Mouse (Mus musculus) myocyte (in vitro differentiated cells): Measurements from ENCODE around the gene Atp5b. TPM values are rescaled to one million over a fixed set of nuclear protein-coding genes. Genes with fewer than 3 reads are reported as not detected.
"Not testable (repeated sequence)": the region's sequence is repeated elsewhere in the genome, so short reads cannot be mapped to it uniquely, and the experiment has no call there.

Experiments
- H3K27me3 ChIP-seq: one replicate; pipeline ENCODE4 v1.6.1; 2011; ENCODE audit not compliant: control insufficient read depth, insufficient read depth, insufficient read length
- H3K36me3 ChIP-seq: one replicate; pipeline ENCODE4 v1.6.1; 2011; ENCODE audit not compliant: control insufficient read depth, insufficient read depth
- H3K4me2 ChIP-seq: one replicate; pipeline ENCODE4 v1.6.1; 2011; ENCODE audit warnings: low read depth, control low read depth
- H3K4me3 ChIP-seq: one replicate; pipeline ENCODE4 v1.5.1; 2011; ENCODE audit warnings: mild to moderate bottlenecking, control low read depth, moderate library complexity
- H3K79me2 ChIP-seq: one replicate; pipeline ENCODE4 v1.6.1; 2011; ENCODE audit not compliant: control insufficient read depth, insufficient read depth
- H3ac ChIP-seq: one replicate; pipeline ENCODE4 v1.6.1; 2011; ENCODE audit not compliant: control insufficient read depth, insufficient read length
- CEBPB ChIP-seq: IDR thresholded peaks from 2 replicates; pipeline ENCODE4 v1.6.1; 2011; ENCODE audit warnings: mild to moderate bottlenecking, moderate library complexity; ENCODE audit not compliant: poor library complexity, insufficient read depth, severe bottlenecking
- E2F4 ChIP-seq: IDR thresholded peaks from one replicate; pipeline ENCODE4 v1.6.1; 2011; ENCODE audit warnings: mild to moderate bottlenecking, control low read depth, moderate library complexity; ENCODE audit not compliant: insufficient read depth
- MAX ChIP-seq: IDR thresholded peaks from one replicate; pipeline ENCODE4 v1.6.1; 2011; ENCODE audit warnings: low read depth, mild to moderate bottlenecking, control low read depth
- MYOD1 ChIP-seq, 3 experiments: IDR thresholded peaks; one replicate each; pipeline ENCODE4 v1.6.1; 2011; ENCODE audit warnings: control low read depth in 2 of 3, low read depth in 2 of 3, mild to moderate bottlenecking in 2 of 3, moderate library complexity in 1 of 3; ENCODE audit not compliant: insufficient read length in 2 of 3, control insufficient read depth in 1 of 3
- MYOG ChIP-seq, 3 experiments: IDR thresholded peaks; one replicate each; pipeline ENCODE4 v1.6.1; 2011; ENCODE audit warnings: control low read depth in 2 of 3, low read depth in 2 of 3, mild to moderate bottlenecking in 2 of 3; ENCODE audit not compliant: insufficient read length in 2 of 3, control insufficient read depth in 1 of 3, insufficient read depth in 1 of 3
- POLR2A ChIP-seq: IDR thresholded peaks from one replicate; pipeline ENCODE4 v1.6.1; 2011; ENCODE audit warnings: low read depth, mild to moderate bottlenecking, control low read depth, moderate library complexity; ENCODE audit not compliant: insufficient read length
- POLR2AphosphoS2 ChIP-seq: IDR thresholded peaks from one replicate; pipeline ENCODE4 v1.6.1; 2011; ENCODE audit warnings: low read depth, control low read depth; ENCODE audit not compliant: insufficient read length
- REST ChIP-seq: IDR thresholded peaks from one replicate; pipeline ENCODE4 v1.6.1; 2011; ENCODE audit warnings: mild to moderate bottlenecking, control low read depth, moderate library complexity; ENCODE audit not compliant: insufficient read depth, insufficient read length
- SRF ChIP-seq: IDR thresholded peaks from one replicate; pipeline ENCODE4 v1.6.1; 2011; ENCODE audit warnings: low read depth; ENCODE audit not compliant: control insufficient read depth, insufficient read length
- TCF12 ChIP-seq: IDR thresholded peaks from one replicate; pipeline ENCODE4 v1.6.1; 2011; ENCODE audit warnings: mild to moderate bottlenecking, control low read depth; ENCODE audit not compliant: poor library complexity, insufficient read depth, severe bottlenecking
- TCF3 ChIP-seq: IDR thresholded peaks from one replicate; pipeline ENCODE4 v1.6.1; 2011; ENCODE audit warnings: low read depth, control low read depth; ENCODE audit not compliant: insufficient read length
- USF1 ChIP-seq: IDR thresholded peaks from one replicate; pipeline ENCODE4 v1.6.1; 2011; ENCODE audit warnings: low read depth, mild to moderate bottlenecking, control low read depth, moderate library complexity
- polyA plus RNA-seq: library from polyadenylated mRNA; unstranded; fragments of >200 nt; fragmentation: generic; extraction: Trizol; gene quantifications from one replicate; pipeline ENCODE4 v1.2.1, GENCODE M21; 2012; ENCODE audit warnings: missing spikeins

Gene Atp5b
- polyA plus RNA-seq, 1 experiment: 3,270 TPM

- no peaks in the 10 kb centered on the region for H3K27me3 ChIP-seq
- TF ChIP-seq MAX: no peak
- TF ChIP-seq POLR2A: no peak
- no peak overlapping the region for H3ac ChIP-seq
- H3K36me3 ChIP-seq: peaks cover 34% of the 10 kb centered on the region
- peak overlapping the region; percentile 99 for H3K4me3 ChIP-seq
- H3K79me2 ChIP-seq: peaks cover 44% of the 10 kb centered on the region
- peak overlapping the region; percentile 75 for H3K4me2 ChIP-seq
Measured at GRCm38 (mm10) chr10:128081807-128082476, 1.1 kb upstream of the Atp5b start.

- peaks cover 44% of the 10 kb centered on the region for H3K79me2 ChIP-seq
- H3K4me2 ChIP-seq: peak overlapping the region; percentile 75
- H3K4me3 ChIP-seq: peak overlapping the region; percentile 99
- no peak overlapping the region for H3ac ChIP-seq
- TF ChIP-seq POLR2AphosphoS2 (no peak), E2F4 (no peak), REST (no peak)
- peaks cover 33% of the 10 kb centered on the region for H3K36me3 ChIP-seq
- no peaks in the 10 kb centered on the region for H3K27me3 ChIP-seq
Measured at GRCm38 (mm10) chr10:128082477-128082808, 630 bp upstream of the Atp5b start.

- Histone ChIP-seq H3K4me2 (peak overlapping the region; percentile 96), H3ac (peak overlapping the region; percentile 60), H3K27me3 (no peaks in the 10 kb centered on the region), H3K36me3 (peaks cover 36% of the 10 kb centered on the region), H3K4me3 (peak overlapping the region; percentile 99), H3K79me2 (peaks cover 48% of the 10 kb centered on the region)
- TF ChIP-seq MYOD1 (IDR thresholded peaks at IDR 0.05; ENCODE audit: control insufficient read depth in 1 of 3, insufficient read length in 2 of 3, low read depth in 2 of 3): no peak
- TF ChIP-seq POLR2AphosphoS2: no peak
- no peak for TF ChIP-seq USF1
- TF ChIP-seq TCF3: no peak
- TF ChIP-seq MYOG (IDR thresholded peaks at IDR 0.05; ENCODE audit: control insufficient read depth in 1 of 3, insufficient read depth in 1 of 3, insufficient read length in 2 of 3, low read depth in 2 of 3): no peak
- TF ChIP-seq SRF: no peak
- peak; percentile 25 for TF ChIP-seq POLR2A
- TF ChIP-seq E2F4: no peak
Measured at GRCm38 (mm10) chr10:128083688-128084087, 615 bp downstream of the Atp5b start.

- peaks cover 41% of the 10 kb centered on the region for H3K36me3 ChIP-seq
- peak overlapping the region; percentile 99 for H3K4me3 ChIP-seq
- H3K79me2 ChIP-seq: peaks cover 48% of the 10 kb centered on the region
- TF ChIP-seq E2F4 (no peak), POLR2A (peak; percentile 3), MYOD1 (IDR thresholded peaks at IDR 0.05; ENCODE audit: control insufficient read depth in 1 of 3, insufficient read length in 2 of 3, low read depth in 2 of 3) (no peak)
- peak overlapping the region; percentile 60 for H3ac ChIP-seq
- no peaks in the 10 kb centered on the region for H3K27me3 ChIP-seq
- H3K4me2 ChIP-seq: peak overlapping the region; percentile 96
Measured at GRCm38 (mm10) chr10:128084160-128084559, 1.1 kb downstream of the Atp5b start.

GRCm38 (mm10) chr10:128086391-128086790 lies 3.3 kb downstream of the Atp5b start:
- TF ChIP-seq REST (no peak), MYOG (IDR thresholded peaks at IDR 0.05; ENCODE audit: control insufficient read depth in 1 of 3, insufficient read depth in 1 of 3, insufficient read length in 2 of 3, low read depth in 2 of 3) (no peak), USF1 (no peak), POLR2A (no peak), MAX (no peak), TCF12 (no peak), CEBPB (no peak), SRF (no peak), TCF3 (no peak), POLR2AphosphoS2 (no peak), MYOD1 (IDR thresholded peaks at IDR 0.05; ENCODE audit: control insufficient read depth in 1 of 3, insufficient read length in 2 of 3, low read depth in 2 of 3) (no peak), E2F4 (no peak)
- Histone ChIP-seq H3K4me2 (no peak overlapping the region), H3K27me3 (no peaks in the 10 kb centered on the region), H3K36me3 (peaks cover 56% of the 10 kb centered on the region), H3ac (no peak overlapping the region), H3K79me2 (peaks cover 48% of the 10 kb centered on the region), H3K4me3 (no peak overlapping the region)

- not testable (repeated sequence) for H3ac ChIP-seq, H3K27me3 ChIP-seq, H3K4me2 ChIP-seq, H3K4me3 ChIP-seq
- H3K79me2 ChIP-seq: peaks cover 46% of the 10 kb centered on the region
- H3K36me3 ChIP-seq: peaks cover 56% of the 10 kb centered on the region
Measured at GRCm38 (mm10) chr10:128087216-128087615, 4.1 kb downstream of the Atp5b start.
